Mouse (Mus musculus): ENCODE results near the gene Gm21860. TPM values are rescaled to one million over a fixed set of nuclear protein-coding genes. Genes with fewer than 3 reads are reported as not detected.
"Not testable (repeated sequence)": the region's sequence is repeated elsewhere in the genome, so short reads cannot be mapped to it uniquely, and the experiment has no call there.

Gm21860 gene
- polyA plus RNA-seq (2016; fragmentation: Nextera tagmentation; extraction: Ambion mirVana), result not detected in 2 replicates

DNA sequence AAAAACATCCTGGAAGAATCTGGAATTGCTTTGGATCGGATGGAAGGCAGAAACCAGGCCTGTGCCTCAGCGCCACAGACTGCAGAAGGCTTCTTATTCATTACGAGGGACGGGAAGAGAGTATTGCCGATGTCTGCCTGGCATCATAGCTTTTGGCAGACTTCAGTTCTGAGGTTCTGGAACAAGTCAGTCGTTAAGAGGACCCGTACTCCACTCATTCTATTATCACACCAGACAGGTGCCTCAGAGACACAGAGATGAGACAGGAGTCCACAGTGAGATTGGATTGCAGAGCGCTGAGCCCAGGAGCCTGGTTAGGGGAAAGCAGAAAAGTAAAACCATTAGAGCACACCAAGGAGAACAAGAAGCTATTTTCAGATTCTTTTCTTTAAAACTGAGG, at the start of gene Gm21860:
Gm21860 (minus strand) TSS at position 101 of the 400 bp plus-strand sequence.
- not testable (repeated sequence) for ATAC-seq (ENCODE audit: low FRiP score, low read depth); H3K4me1 ChIP-seq

DNA sequence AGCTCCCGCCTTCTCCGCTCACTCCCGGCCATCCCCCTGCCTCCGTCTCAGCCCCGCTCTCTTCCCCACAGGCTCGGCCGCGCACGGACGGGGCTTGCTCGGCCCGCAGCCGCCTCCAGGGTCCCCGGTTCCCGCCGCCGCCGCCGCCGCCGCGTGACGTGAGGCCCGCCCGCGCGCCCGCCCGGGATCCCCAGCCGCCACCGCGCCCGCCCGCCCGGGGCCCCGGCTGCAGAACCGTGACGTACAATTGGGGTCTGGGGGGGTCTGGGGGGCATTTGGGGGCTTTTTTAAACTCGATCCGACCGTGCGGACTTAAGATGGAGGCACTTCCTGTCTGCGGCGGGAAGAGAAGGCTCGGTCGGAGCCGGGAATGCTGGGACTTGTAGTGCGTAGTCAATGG, 29.8 kb upstream of the Gm21860 start, which contains the start of gene Gm47283:
Gm47283 (plus strand) TSS at position 301 of the 400 bp plus-strand sequence.
- not testable (repeated sequence) for H3K27me3 ChIP-seq (replicated peaks); H3K4me2 ChIP-seq (replicated peaks); H3K9ac ChIP-seq; H3K27ac ChIP-seq; H3K4me3 ChIP-seq; ATAC-seq (ENCODE audit: low FRiP score, low read depth); H3K4me1 ChIP-seq; H3K36me3 ChIP-seq; H3K9me3 ChIP-seq
- no CpG with 5 or more reads among the region's 48 CpGs for WGBS

More for the DNA sequence above, at the start of gene Gm21860:
- not testable (repeated sequence) for H3K27ac ChIP-seq; H3K4me2 ChIP-seq (replicated peaks); H3K9me3 ChIP-seq; H3K27me3 ChIP-seq (replicated peaks); H3K9ac ChIP-seq; H3K36me3 ChIP-seq; H3K4me3 ChIP-seq
- WGBS, result no CpG with 5 or more reads among the region's 8 CpGs

DNA sequence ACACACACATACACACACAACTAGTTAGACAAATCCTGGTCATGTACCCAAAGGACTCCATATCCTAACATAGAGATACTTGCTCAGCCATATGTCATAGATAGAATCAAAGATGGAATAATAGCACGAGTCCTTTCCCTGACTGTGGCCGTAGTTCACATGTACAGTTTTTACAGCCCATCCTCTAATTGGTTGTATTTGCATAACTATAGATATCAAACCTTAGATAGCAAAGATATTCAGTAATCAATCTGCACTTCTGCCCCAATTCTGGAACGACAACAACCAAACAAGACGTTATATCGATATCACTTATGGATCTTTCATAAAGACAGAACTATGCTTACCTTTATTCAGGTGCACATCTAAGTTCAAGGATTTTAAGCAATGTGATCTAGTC, 9.4 kb downstream of the Gm21860 start:
- not testable (repeated sequence) for H3K4me1 ChIP-seq; ATAC-seq (ENCODE audit: low FRiP score, low read depth); H3K27me3 ChIP-seq (replicated peaks); H3K9ac ChIP-seq; H3K4me3 ChIP-seq; H3K4me2 ChIP-seq (replicated peaks); H3K27ac ChIP-seq
- H3K36me3 ChIP-seq, result peaks cover 32% of the 10 kb centered on the region
- WGBS, result 95% methylated on average over 5 of the region's 5 CpGs
- peaks cover 36% of the 10 kb centered on the region for H3K9me3 ChIP-seq

DNA sequence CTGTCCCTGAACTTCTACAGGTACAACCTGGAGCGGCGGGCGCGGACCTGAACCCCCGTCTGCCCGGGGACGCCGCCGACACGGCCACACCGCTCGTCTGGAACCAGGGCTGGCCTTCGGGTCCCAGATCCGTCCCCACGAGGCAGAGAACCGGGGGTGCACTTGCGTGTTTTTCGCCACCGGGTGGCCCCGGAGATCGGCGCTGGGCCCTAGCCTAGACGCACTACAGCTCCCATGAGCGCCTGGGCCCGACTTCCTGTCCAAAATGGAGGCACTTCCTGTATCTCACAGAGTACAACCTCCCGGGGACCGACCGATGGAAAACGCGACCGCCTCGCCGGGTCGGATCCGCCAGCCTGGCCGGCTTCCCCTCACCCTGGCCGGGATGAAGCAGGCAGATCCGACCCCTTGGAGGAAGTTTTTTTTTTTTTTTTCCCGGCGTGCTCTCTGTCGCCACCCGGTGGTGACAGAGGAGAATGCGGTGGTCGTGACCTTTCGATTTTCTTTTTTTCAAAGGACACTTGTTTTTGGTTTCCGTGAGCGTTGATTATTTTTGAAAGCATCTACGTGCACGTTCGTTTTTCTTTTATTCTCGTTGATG, 10.1 kb downstream of the Gm21860 start:
- Histone ChIP-seq H3K36me3 (peaks cover 39% of the 10 kb centered on the region), H3K4me2 (replicated peaks) (peak overlapping the region; percentile 27), H3K4me3 (0 out of 2 replicates have a peak overlapping the region, but pooled peaks have one; percentile 13), H3K9me3 (peaks cover 44% of the 10 kb centered on the region)
- not testable (repeated sequence) for H3K27ac ChIP-seq; H3K27me3 ChIP-seq (replicated peaks); H3K9ac ChIP-seq; H3K4me1 ChIP-seq
- 68% methylated on average over 51 of the region's 51 CpGs for whole genome bisulfite sequencing
- peak; percentile 88 for ATAC-seq (ENCODE audit: low FRiP score, low read depth)

DNA sequence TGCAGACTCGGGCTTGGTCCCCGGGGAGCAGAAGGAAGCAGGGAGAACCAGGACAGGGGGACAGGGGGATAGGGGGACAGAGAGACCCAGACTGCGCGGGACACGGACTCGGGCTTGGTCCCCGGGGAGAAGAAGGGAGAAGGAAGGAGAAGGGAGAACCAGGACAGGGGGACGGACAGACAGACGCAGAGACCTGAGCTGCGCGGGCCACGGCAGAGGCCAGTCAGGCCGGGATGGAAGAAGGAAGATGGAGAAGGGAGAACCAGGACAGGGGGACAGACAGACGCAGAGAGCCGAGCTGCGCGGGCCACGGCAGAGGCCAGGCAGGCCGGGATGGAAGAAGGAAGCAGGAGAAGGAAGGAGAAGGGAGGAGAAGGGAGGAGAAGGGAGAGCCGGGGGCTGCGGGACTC, 10.8 kb downstream of the Gm21860 start:
- ATAC-seq (ENCODE audit: low FRiP score, low read depth), result no peak
- Histone ChIP-seq H3K27me3 (replicated peaks) (no peaks in the 10 kb centered on the region), H3K9me3 (peaks cover 51% of the 10 kb centered on the region), H3K36me3 (peaks cover 46% of the 10 kb centered on the region), H3K4me3 (no peak overlapping the region), H3K9ac (no peak overlapping the region), H3K27ac (no peak overlapping the region), H3K4me2 (replicated peaks) (no peak overlapping the region), H3K4me1 (no peaks in the 10 kb centered on the region)
- 56% methylated on average over 6 of the region's 21 CpGs for WGBS

DNA sequence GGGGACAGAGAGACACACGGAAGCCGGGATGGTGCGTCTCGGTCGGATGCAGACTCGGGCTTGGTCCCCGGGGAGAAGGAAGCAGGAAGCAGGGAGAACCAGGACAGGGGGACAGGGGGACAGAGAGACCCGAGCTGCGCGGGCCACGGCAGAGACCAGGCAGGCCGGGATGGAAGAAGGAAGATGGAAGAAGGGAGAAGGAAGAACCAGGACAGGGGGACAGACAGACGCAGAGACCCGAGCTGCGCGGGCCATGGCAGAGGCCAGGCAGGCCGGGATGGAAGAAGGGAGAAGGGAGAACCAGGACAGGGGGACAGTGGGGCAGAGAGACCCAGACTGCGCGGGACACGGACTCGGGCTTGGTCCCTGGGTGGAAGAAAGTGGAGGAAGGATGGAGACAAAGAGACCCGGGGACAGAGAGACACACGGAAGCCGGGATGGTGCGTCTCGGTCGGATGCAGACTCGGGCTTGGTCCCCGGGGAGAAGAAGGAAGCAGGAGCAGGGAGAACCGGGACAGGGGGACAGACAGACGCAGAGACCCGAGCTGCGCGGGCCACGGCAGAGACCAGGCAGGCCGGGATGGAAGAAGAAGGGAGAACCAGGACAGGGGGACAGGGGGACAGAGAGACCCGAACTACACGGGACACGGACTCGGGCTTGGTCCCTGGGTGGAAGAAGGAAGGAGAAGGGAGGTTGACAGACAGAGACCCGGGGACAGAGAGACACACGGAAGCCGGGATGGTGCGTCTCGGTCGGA, 11.4 kb downstream of the Gm21860 start:
- WGBS, result 83% methylated on average over 45 of the region's 46 CpGs
- peaks cover 49% of the 10 kb centered on the region for H3K36me3 ChIP-seq
- H3K9me3 ChIP-seq, result peaks cover 54% of the 10 kb centered on the region

DNA sequence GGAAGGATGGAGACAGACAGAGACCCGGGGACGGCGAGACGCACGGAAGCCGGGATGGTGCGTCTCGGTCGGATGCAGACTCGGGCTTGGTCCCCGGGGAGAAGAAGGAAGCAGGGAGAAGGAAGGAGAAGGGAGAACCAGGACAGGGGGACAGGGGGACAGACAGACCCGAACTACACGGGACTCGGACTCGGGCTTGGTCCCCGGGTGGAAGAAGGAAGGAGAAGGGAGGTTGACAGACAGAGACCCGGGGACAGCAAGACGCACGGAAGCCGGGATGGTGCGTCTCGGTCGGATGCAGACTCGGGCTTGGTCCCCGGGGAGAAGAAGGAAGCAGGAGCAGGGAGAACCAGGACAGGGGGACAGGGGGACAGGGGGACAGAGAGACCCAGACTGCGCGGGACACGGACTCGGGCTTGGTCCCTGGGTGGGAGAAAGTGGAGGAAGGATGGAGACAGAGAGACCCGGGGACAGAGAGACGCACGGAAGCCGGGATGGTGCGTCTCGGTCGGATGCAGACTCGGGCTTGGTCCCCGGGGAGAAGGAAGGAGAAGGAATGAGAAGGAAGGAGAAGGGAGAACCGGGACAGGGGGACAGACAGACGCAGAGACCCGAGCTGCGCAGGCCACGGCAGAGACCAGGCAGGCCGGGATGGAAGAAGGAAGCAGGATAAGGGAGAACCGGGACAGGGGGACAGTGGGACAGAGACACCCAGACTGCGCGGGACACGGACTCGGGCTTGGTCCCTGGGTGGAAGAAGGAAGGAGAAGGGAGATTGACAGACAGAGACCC, 12.2 kb downstream of the Gm21860 start:
- 87% methylated on average over 49 of the region's 49 CpGs for WGBS
- not testable (repeated sequence) for H3K4me1 ChIP-seq; H3K27ac ChIP-seq; H3K27me3 ChIP-seq (replicated peaks); H3K9ac ChIP-seq; H3K4me3 ChIP-seq; H3K4me2 ChIP-seq (replicated peaks)
- peaks cover 49% of the 10 kb centered on the region for H3K36me3 ChIP-seq
- peaks cover 54% of the 10 kb centered on the region for H3K9me3 ChIP-seq
- peak; percentile 10 for ATAC-seq (ENCODE audit: low FRiP score, low read depth)

More for the DNA sequence above, 11.4 kb downstream of the Gm21860 start:
- H3K4me2 ChIP-seq (replicated peaks); H3K27ac ChIP-seq; H3K4me3 ChIP-seq; H3K27me3 ChIP-seq (replicated peaks); H3K9ac ChIP-seq; ATAC-seq (ENCODE audit: low FRiP score, low read depth); H3K4me1 ChIP-seq: not testable (repeated sequence)

DNA sequence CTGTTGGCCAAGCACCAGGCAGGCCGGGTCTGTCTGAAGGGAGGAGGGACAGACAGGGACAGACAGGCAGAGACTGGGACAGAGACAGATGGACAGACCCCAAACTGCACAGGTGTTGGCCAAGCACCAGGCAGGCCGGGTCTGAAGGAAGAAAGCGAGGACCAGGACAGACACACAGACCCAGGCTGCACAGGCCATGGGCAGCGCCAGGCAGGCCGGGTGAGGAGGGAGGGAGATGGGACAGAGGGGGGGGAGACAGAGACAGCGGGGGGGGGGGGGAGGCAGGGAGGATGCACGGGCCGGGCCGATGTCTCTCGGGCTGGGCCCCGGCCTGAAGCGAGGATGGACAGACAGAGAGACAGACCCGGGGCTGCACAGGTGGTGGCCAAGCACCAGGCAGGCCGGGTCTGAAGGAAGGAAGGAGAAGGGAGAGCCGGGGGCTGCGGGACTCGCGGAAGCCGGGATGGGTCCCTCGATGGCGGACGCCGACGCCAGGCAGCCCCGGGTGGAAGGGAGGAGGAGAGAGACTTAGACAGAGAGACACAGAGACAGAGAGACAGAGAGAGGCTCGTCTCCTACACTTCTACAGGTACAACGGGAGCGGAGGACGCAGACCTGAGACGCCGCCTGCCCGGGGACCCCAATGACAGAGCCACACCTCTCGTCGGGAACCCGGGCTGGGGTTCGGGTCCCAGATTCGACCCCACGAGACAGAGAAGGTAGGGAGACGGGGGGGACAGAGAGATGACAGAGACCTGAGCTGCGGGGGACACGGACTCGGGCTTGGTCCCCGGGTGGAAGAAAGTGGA, 13.0 kb downstream of the Gm21860 start:
- Histone ChIP-seq H3K9me3 (peaks cover 54% of the 10 kb centered on the region), H3K36me3 (peaks cover 49% of the 10 kb centered on the region)
- WGBS, result 84% methylated on average over 43 of the region's 43 CpGs
- not testable (repeated sequence) for H3K4me1 ChIP-seq; H3K4me2 ChIP-seq (replicated peaks); H3K9ac ChIP-seq; H3K4me3 ChIP-seq; H3K27ac ChIP-seq; H3K27me3 ChIP-seq (replicated peaks)
- ATAC-seq (ENCODE audit: low FRiP score, low read depth), result peak; percentile 45

DNA sequence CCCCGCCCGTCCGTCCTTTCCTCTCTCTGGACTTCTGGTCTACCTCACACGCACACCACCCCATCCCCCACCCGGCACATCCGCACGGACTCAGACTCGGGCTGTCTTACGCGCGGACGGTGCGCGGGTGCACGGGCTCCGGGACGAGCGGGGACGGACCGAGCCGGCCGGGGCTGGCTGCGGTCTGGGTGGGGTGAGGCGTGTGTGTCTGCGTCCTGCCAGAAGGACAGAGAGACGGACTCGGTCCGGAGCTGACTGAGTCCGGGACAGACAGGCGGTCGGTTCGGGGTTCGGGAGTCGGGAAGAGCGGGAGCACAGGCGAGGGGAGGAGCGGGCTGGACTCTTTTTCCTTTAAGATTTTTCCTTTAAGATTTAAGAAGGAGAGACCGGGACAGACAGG, 13.6 kb downstream of the Gm21860 start:
- not testable (repeated sequence) for H3K4me1 ChIP-seq; H3K27me3 ChIP-seq (replicated peaks); H3K9ac ChIP-seq; H3K4me3 ChIP-seq; H3K27ac ChIP-seq; H3K4me2 ChIP-seq (replicated peaks)
- WGBS, result 77% methylated on average over 38 of the region's 38 CpGs
- peaks cover 49% of the 10 kb centered on the region for H3K36me3 ChIP-seq
- ATAC-seq (ENCODE audit: low FRiP score, low read depth), result peak; percentile 49
- H3K9me3 ChIP-seq, result peaks cover 54% of the 10 kb centered on the region

DNA sequence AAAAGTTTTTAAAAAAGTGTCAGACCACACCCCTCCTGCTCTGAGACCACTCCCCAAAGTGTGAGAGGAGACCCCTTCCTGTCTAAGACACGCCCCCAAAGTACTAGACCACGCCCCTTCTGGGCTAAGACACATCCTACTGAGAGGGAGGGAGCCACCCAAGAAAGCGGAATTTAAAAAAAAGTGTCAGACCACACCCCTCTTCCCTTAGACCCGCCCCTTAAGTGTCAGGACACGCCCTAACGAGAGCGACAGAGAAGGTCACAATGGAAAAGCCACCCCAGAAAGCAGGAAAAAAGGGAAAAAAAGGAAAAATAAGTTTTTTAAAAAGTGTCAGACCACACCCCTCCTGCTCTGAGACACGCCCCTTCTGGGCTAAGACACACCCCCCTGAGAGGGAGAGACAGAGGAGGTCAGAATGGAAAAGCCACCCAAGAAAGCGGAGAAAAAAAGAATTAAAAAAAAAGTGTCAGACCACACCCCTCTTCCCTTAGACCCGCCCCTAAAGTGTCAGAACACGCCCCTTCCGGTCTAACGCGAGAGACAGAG, 14.5 kb downstream of the Gm21860 start:
- Histone ChIP-seq H3K4me2 (replicated peaks) (no peak overlapping the region), H3K9me3 (peaks cover 49% of the 10 kb centered on the region), H3K36me3 (peaks cover 43% of the 10 kb centered on the region), H3K9ac (no peak overlapping the region), H3K4me1 (no peaks in the 10 kb centered on the region), H3K27ac (no peak overlapping the region), H3K4me3 (no peak overlapping the region), H3K27me3 (replicated peaks) (no peaks in the 10 kb centered on the region)
- WGBS, result 51% methylated on average over 14 of the region's 14 CpGs
- ATAC-seq (ENCODE audit: low FRiP score, low read depth), result no peak

DNA sequence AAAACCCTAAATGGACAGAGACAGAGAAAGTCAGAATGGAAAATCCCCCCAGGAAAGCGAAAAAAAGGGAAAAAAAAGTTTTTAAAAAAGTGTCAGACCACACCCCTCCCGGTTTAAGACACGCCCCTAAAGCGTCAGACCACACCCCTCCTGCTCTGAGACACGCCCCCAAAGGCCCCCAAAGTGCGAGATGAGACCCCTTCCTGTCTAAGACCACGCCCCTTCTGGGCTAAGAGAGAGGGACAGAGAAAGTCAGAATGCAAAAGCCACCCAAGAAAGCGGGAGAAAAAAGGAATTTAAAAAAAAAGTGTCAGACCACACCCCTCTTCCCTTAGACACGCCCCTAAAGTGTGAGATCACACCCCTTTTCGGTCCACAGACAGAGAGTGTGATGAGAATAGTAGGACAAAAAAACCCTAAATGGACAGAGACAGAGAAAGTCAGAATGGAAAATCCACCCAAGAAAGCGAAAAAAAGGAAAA, 15.0 kb downstream of the Gm21860 start:
- H3K4me2 ChIP-seq (replicated peaks), result not testable (repeated sequence)
- 53% methylated on average over 11 of the region's 11 CpGs for WGBS

More for the DNA sequence above, 15.0 kb downstream of the Gm21860 start:
- H3K4me1 ChIP-seq; H3K4me3 ChIP-seq; H3K27me3 ChIP-seq (replicated peaks); H3K27ac ChIP-seq; H3K9ac ChIP-seq; ATAC-seq (ENCODE audit: low FRiP score, low read depth): not testable (repeated sequence)
- Histone ChIP-seq H3K9me3 (peaks cover 46% of the 10 kb centered on the region), H3K36me3 (peaks cover 43% of the 10 kb centered on the region)

All from neural tube, embryonic 12.5 days (tissue).